Mouse (Mus musculus): ENCODE results near the gene Trim80.

GRCm38 (mm10) chr11:115403338-115404124, 36.8 kb upstream of the Trim80 start, which contains the start of gene Mrpl58:
- no peak for TF ChIP-seq CTCF (conservative IDR thresholded peaks at IDR 0.05; ENCODE audit: insufficient read depth, insufficient read length, low read depth, low read length)
- no peak for TF ChIP-seq POLR2A (IDR thresholded peaks at IDR 0.05; ENCODE audit: low read depth, low read length)
